Mouse (Mus musculus): Measurements from ENCODE around the gene Hibadh. TPM values are rescaled to one million over a fixed set of nuclear protein-coding genes. Genes with fewer than 3 reads are reported as not detected.

Gene Hibadh
- polyA plus RNA-seq, 1 experiment, result 334 TPM

GRCm38 (mm10) chr6:52623741-52624140 is 16.4 kb downstream of the Hibadh start:
- Histone ChIP-seq H3K4me3 (ENCODE audit: insufficient read depth, low read depth, low read length) (no peak overlapping the region), H3K4me1 (ENCODE audit: control insufficient read depth, insufficient read depth, low read length) (no peaks in the 10 kb centered on the region), H3K27ac (ENCODE audit: insufficient read depth, low read depth, low read length) (no peak overlapping the region), H3K36me3 (ENCODE audit: control insufficient read depth, insufficient read depth, low read length) (peaks cover 4% of the 10 kb centered on the region; the same call in 1 of the 2 replicates), H3K27me3 (replicated peaks; ENCODE audit: control insufficient read depth, insufficient read depth, low read length) (no peaks in the 10 kb centered on the region)
- no peak for DNase-seq
- no peak for TF ChIP-seq POLR2A (IDR thresholded peaks at IDR 0.05; ENCODE audit: low read depth, low read length)
- WGBS, result 96% methylated on average over 3 of the region's 3 CpGs

GRCm38 (mm10) chr6:52621731-52622480 is 18.3 kb downstream of the Hibadh start:
- Histone ChIP-seq H3K36me3 (ENCODE audit: control insufficient read depth, insufficient read depth, low read length) (peaks cover 4% of the 10 kb centered on the region; the same call in 1 of the 2 replicates), H3K4me1 (ENCODE audit: control insufficient read depth, insufficient read depth, low read length) (no peaks in the 10 kb centered on the region), H3K4me3 (ENCODE audit: insufficient read depth, low read depth, low read length) (no peak overlapping the region), H3K27me3 (replicated peaks; ENCODE audit: control insufficient read depth, insufficient read depth, low read length) (no peaks in the 10 kb centered on the region), H3K27ac (ENCODE audit: insufficient read depth, low read depth, low read length) (no peak overlapping the region)
- peak; percentile 44 for DNase-seq
- WGBS, result 61% methylated on average over 11 of the region's 11 CpGs
- no peak for TF ChIP-seq CTCF (conservative IDR thresholded peaks at IDR 0.05; ENCODE audit: insufficient read depth, insufficient read length, low read depth, low read length)
- TF ChIP-seq POLR2A (IDR thresholded peaks at IDR 0.05; ENCODE audit: low read depth, low read length), result no peak

GRCm38 (mm10) chr6:52620090-52620489 is 20.1 kb downstream of the Hibadh start:
- WGBS, result 80% methylated on average over 2 of the region's 2 CpGs
- Histone ChIP-seq H3K27me3 (replicated peaks; ENCODE audit: control insufficient read depth, insufficient read depth, low read length) (no peaks in the 10 kb centered on the region), H3K27ac (ENCODE audit: insufficient read depth, low read depth, low read length) (no peak overlapping the region), H3K36me3 (ENCODE audit: control insufficient read depth, insufficient read depth, low read length) (peaks cover 4% of the 10 kb centered on the region; the same call in 1 of the 2 replicates), H3K4me3 (ENCODE audit: insufficient read depth, low read depth, low read length) (no peak overlapping the region), H3K4me1 (ENCODE audit: control insufficient read depth, insufficient read depth, low read length) (no peaks in the 10 kb centered on the region)
- TF ChIP-seq CTCF (conservative IDR thresholded peaks at IDR 0.05; ENCODE audit: insufficient read depth, insufficient read length, low read depth, low read length) (no peak), POLR2A (IDR thresholded peaks at IDR 0.05; ENCODE audit: low read depth, low read length) (no peak)
- no peak for DNase-seq

GRCm38 (mm10) chr6:52609626-52610352 is 30.4 kb downstream of the Hibadh start:
- TF ChIP-seq CTCF (conservative IDR thresholded peaks at IDR 0.05; ENCODE audit: insufficient read depth, insufficient read length, low read depth, low read length) (no peak), POLR2A (IDR thresholded peaks at IDR 0.05; ENCODE audit: low read depth, low read length) (no peak)
- no peak overlapping the region for H3K4me3 ChIP-seq (ENCODE audit: insufficient read depth, low read depth, low read length)
- peak; percentile 56 for DNase-seq
- 24% methylated on average over 6 of the region's 6 CpGs for WGBS
- no peaks in the 10 kb centered on the region for H3K36me3 ChIP-seq (ENCODE audit: control insufficient read depth, insufficient read depth, low read length)
- H3K27ac ChIP-seq (ENCODE audit: insufficient read depth, low read depth, low read length), result peak overlapping the region; percentile 77; the same call in 1 of the 2 replicates
- peaks cover 22% of the 10 kb centered on the region for H3K4me1 ChIP-seq (ENCODE audit: control insufficient read depth, insufficient read depth, low read length)
- no peaks in the 10 kb centered on the region for H3K27me3 ChIP-seq (replicated peaks; ENCODE audit: control insufficient read depth, insufficient read depth, low read length)

GRCm38 (mm10) chr6:52608121-52608520 is 32.1 kb downstream of the Hibadh start:
- no peaks in the 10 kb centered on the region for H3K27me3 ChIP-seq (replicated peaks; ENCODE audit: control insufficient read depth, insufficient read depth, low read length)
- no peak overlapping the region for H3K4me3 ChIP-seq (ENCODE audit: insufficient read depth, low read depth, low read length)
- TF ChIP-seq POLR2A (IDR thresholded peaks at IDR 0.05; ENCODE audit: low read depth, low read length) (no peak), CTCF (conservative IDR thresholded peaks at IDR 0.05; ENCODE audit: insufficient read depth, insufficient read length, low read depth, low read length) (no peak)
- peaks cover 24% of the 10 kb centered on the region for H3K4me1 ChIP-seq (ENCODE audit: control insufficient read depth, insufficient read depth, low read length)
- H3K27ac ChIP-seq (ENCODE audit: insufficient read depth, low read depth, low read length), result peak overlapping the region; percentile 59; the same call in 1 of the 2 replicates
- peak; percentile 79 for DNase-seq
- 58% methylated on average over 4 of the region's 4 CpGs for whole genome bisulfite sequencing
- H3K36me3 ChIP-seq (ENCODE audit: control insufficient read depth, insufficient read depth, low read length), result no peaks in the 10 kb centered on the region

GRCm38 (mm10) chr6:52606746-52607347 is 33.3 kb downstream of the Hibadh start:
- peaks cover 27% of the 10 kb centered on the region for H3K4me1 ChIP-seq (ENCODE audit: control insufficient read depth, insufficient read depth, low read length)
- H3K27me3 ChIP-seq (replicated peaks; ENCODE audit: control insufficient read depth, insufficient read depth, low read length), result no peaks in the 10 kb centered on the region
- WGBS, result 73% methylated on average over 7 of the region's 7 CpGs
- no peaks in the 10 kb centered on the region for H3K36me3 ChIP-seq (ENCODE audit: control insufficient read depth, insufficient read depth, low read length)
- no peak for DNase-seq
- H3K27ac ChIP-seq (ENCODE audit: insufficient read depth, low read depth, low read length), result no peak overlapping the region
- TF ChIP-seq CTCF (conservative IDR thresholded peaks at IDR 0.05; ENCODE audit: insufficient read depth, insufficient read length, low read depth, low read length) (no peak), POLR2A (IDR thresholded peaks at IDR 0.05; ENCODE audit: low read depth, low read length) (no peak)
- no peak overlapping the region for H3K4me3 ChIP-seq (ENCODE audit: insufficient read depth, low read depth, low read length)
